Mouse (Mus musculus): ENCODE data around the gene Bace2.

The Bace2 gene

GRCm38 (mm10) chr16:97402213-97402785 lies 45.8 kb downstream of the Bace2 start:
- no peak for DNase-seq (ENCODE audit: low spot score)

- no peak for DNase-seq (ENCODE audit: low spot score)
These were observed 49.0 kb downstream of the Bace2 start for GRCm38 (mm10) chr16:97405476-97406012.

GRCm38 (mm10) chr16:97417896-97418542 lies 61.5 kb downstream of the Bace2 start:
- DNase-seq (ENCODE audit: low spot score), result no peak

GRCm38 (mm10) chr16:97418749-97419453 lies 62.4 kb downstream of the Bace2 start:
- DNase-seq (ENCODE audit: low spot score), result no peak

GRCm38 (mm10) chr16:97421671-97422070 lies 65.1 kb downstream of the Bace2 start:
- DNase-seq (ENCODE audit: low spot score), result no peak

GRCm38 (mm10) chr16:97423627-97424026 lies 67.1 kb downstream of the Bace2 start:
- DNase-seq (ENCODE audit: low spot score), result no peak

GRCm38 (mm10) chr16:97428026-97428425 lies 71.5 kb downstream of the Bace2 start:
- no peak for DNase-seq (ENCODE audit: low spot score)

GRCm38 (mm10) chr16:97430091-97430490 lies 73.5 kb downstream of the Bace2 start:
- no peak for DNase-seq (ENCODE audit: low spot score)

- DNase-seq (ENCODE audit: low spot score), result no peak
These were observed 74.8 kb downstream of the Bace2 start for GRCm38 (mm10) chr16:97431328-97431727.

GRCm38 (mm10) chr16:97434206-97434605 lies 77.7 kb downstream of the Bace2 start:
- no peak for DNase-seq (ENCODE audit: low spot score)

GRCm38 (mm10) chr16:97437448-97438056 lies 81.0 kb downstream of the Bace2 start:
- no peak for DNase-seq (ENCODE audit: low spot score)

GRCm38 (mm10) chr16:97438191-97438590 lies 81.6 kb downstream of the Bace2 start:
- DNase-seq (ENCODE audit: low spot score), result no peak

GRCm38 (mm10) chr16:97441967-97442366 lies 85.4 kb downstream of the Bace2 start:
- no peak for DNase-seq (ENCODE audit: low spot score)

- peak; percentile 45 for DNase-seq (ENCODE audit: low spot score)
These were observed 87.2 kb downstream of the Bace2 start for GRCm38 (mm10) chr16:97443670-97444263.

GRCm38 (mm10) chr16:97447386-97447785 lies 90.8 kb downstream of the Bace2 start:
- DNase-seq (ENCODE audit: low spot score), result no peak

GRCm38 (mm10) chr16:97459831-97460230 lies 103.3 kb downstream of the Bace2 start:
- no peak for DNase-seq (ENCODE audit: low spot score)

GRCm38 (mm10) chr16:97461271-97461670 lies 104.7 kb downstream of the Bace2 start:
- no peak for DNase-seq (ENCODE audit: low spot score)

- peak; percentile 41 for DNase-seq (ENCODE audit: low spot score)
These were observed 106.1 kb downstream of the Bace2 start, which contains the start of gene Mx1 for GRCm38 (mm10) chr16:97462481-97463181. Gene Mx1, minus strand, starts transcription at chr16:97462907.

GRCm38 (mm10) chr16:97466182-97466957 lies 109.8 kb downstream of the Bace2 start:
- DNase-seq (ENCODE audit: low spot score), result no peak

GRCm38 (mm10) chr16:97467472-97467871 lies 110.9 kb downstream of the Bace2 start:
- DNase-seq (ENCODE audit: low spot score), result no peak
